Mouse (Mus musculus) erythroblast, embryonic 14.5 days (primary cell): Measurements from ENCODE around the gene Fdx1.

Experiments used
- GATA1 ChIP-seq: IDR thresholded peaks from 2 replicates; pipeline ENCODE4 v1.6.1; 2012; ENCODE audit warnings: low read length, inconsistent platforms, mixed read lengths
- TAL1 ChIP-seq: IDR thresholded peaks from 3 replicates; pipeline ENCODE4 v1.6.1; 2012; ENCODE audit warnings: low read length, inconsistent platforms, mixed read lengths

GRCm38 (mm10) chr9:51985493-51986099 lies 22.2 kb upstream of the Fdx1 start:
- no peak for TF ChIP-seq GATA1
- TF ChIP-seq TAL1 = no peak
